Mouse (Mus musculus) kidney, postnatal 14 days (tissue): Measurements from ENCODE around the gene Rbm4b.

Source experiments
- DNase-seq: peaks from one replicate; pipeline ENCODE4 v3.0.0; 2022; ENCODE audit warnings: mixed read lengths

Gene Rbm4b

GRCm38 (mm10) chr19:4756193-4756911, at the start of gene Rbm4b:
TSS of gene Rbm4b (plus strand) at chr19:4756497.
- DNase-seq = peak; percentile 98

- no peak for DNase-seq
These were observed 47.5 kb upstream of the Rbm4b start for GRCm38 (mm10) chr19:4708765-4709164.

DNA sequence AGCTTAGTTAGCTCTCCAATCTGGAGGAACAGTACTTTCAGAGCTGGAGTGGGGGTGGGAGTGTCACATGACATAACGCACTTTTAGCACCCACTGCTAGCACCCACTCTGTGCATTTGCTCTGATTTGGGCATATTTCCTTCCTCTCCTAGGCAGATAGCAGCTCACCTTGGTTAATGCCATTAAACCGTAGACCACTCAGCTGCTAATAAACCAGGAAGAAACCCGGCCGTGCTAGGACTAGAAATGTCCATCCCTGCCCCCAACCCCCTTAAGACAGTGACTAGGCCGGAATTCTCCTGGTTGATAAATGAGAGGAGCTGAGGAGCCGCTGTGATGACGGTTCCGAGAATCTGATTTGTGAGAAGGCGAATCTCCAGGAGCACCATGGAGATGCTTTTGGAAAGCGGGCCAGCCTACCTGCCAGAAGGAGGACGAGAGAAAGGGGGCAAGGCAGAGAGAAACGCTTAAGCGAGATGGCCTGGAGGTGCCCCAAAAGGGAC, 45.1 kb upstream of the Rbm4b start, which contains the start of gene Sptbn2:
Gene Sptbn2, plus strand, starts transcription at position 70 of the 503 bp plus-strand sequence.
- DNase-seq = no peak

- no peak for DNase-seq
These were observed 44.6 kb upstream of the Rbm4b start for GRCm38 (mm10) chr19:4711601-4712155.

DNA sequence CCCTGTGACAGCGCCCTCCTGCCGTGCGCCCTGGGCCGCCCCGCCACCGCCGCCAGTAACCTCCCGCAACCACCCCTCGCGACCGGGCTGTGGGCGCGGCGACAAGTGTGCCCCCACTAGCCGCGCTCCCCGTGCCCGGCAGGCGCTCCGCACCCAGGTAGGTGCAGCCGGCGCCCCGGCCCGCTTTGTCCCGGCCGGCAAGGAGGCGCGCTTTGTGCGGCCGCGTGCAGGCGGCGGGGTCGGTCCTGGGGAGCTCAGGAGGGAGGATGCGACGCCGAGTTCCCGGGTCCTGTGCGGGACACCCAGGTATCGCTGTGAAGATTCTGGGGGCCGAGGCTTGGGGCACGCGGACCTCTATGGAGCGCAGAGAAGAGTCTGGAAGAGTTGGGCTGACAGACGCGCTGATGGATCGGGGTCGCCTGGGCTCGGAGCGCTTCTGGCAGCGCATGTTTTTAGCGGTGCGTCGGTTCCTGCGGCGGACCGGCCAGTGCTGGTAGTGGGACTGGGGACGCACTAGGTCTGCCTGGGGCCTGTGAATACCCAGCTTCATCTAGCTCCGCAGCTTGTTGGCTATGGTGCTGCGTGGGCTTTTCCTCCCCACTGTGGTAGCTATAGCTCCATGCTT, 44.0 kb upstream of the Rbm4b start:
- no peak for DNase-seq

DNA sequence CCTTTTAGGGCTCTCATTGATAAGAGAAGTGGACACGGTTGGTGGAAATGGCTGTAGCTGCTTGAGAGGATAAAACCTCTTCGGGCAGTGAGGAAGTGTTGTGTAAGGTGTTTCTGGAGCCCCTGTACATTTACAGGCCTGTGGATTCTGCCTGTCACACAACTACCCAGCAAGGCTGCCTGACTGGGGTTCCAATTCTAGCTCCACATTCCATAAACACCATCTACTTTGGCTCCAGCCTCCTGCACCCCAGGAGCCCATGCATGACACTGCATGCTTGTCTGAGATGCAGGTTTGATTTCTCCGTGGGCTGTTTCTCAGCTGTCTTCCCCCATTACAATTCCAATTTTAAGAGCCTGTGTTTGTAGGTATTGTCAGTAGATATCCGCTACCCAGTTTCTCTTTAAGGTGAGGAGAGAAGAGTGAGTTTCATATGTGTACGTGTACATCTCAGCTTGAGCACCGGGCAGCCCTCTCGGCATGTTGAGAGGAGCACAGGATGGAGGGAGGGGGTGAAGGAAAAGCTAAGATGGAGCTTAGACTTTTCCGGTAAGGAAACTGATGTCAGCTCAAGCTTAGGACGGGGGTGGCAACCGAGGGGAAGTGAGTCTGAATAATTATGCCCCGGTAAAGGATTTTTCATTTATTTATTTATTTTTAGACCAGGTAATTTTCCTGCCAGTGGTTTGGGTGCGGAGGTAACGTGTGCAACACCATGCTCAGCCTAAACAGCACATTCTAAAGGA, 43.3 kb upstream of the Rbm4b start:
- no peak for DNase-seq

DNA sequence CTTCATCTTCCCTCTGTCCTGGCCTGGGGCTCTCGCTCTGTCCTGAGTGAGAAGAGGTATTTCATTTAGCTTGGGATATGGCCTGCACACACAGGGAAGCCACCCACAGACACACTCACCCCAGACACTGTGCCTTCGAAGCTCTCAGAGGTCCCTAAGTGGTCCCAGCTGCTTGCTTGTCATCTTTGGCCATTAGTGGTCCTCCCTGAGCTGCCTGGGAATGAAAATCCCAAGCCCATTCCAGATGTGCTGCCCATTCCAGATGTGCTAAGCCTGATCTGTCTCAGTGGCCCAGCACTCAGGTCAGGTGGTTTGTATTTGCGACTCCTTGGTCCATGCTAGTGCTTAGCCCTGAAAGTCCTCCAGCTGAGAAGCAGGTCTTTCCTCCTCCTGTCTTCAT, 42.4 kb upstream of the Rbm4b start:
- no peak for DNase-seq

- DNase-seq = no peak
These were observed 39.5 kb upstream of the Rbm4b start for GRCm38 (mm10) chr19:4716756-4717155.

DNA sequence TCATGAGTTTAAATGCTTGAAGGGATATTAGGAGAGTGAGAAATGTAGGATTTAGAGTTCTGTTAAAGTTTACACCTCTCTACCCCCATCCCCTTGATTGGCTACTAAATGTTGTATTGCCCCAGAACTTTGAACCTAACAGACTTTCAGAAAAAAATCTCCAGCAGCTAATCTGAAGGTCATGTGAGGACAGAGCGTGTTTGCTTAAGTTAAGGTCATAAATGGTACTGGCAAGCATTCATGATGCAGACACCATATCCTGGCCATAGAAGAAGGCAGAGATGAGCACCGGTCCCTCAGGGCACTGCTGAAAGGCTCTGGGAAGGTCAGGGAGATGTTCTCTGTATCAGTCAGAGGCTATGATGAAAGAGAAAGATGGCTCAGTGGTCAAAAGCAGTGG, 39.0 kb upstream of the Rbm4b start:
- DNase-seq = no peak

GRCm38 (mm10) chr19:4718716-4719115, 37.6 kb upstream of the Rbm4b start:
- DNase-seq = no peak

DNA sequence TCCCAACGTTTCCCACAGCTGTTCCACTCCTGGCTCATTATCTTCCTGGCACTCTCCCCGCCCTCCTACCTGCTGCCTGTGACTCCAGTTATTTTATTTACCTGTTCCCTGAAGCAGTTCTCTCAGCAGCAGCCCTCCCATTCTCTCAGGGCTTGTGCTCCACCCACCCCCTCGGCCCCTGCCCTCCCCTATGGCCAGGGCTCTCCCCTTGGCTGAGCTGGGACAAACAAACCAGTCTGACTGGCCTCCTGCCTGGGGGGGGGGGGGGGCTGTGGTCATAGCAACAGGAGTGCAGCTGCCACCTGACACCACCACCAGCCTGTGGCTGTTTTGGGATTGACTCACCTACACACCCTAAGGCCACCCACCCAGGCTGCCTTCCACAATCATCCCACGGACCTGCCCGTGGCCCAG, 36.9 kb upstream of the Rbm4b start:
- peak; percentile 68 for DNase-seq

DNA sequence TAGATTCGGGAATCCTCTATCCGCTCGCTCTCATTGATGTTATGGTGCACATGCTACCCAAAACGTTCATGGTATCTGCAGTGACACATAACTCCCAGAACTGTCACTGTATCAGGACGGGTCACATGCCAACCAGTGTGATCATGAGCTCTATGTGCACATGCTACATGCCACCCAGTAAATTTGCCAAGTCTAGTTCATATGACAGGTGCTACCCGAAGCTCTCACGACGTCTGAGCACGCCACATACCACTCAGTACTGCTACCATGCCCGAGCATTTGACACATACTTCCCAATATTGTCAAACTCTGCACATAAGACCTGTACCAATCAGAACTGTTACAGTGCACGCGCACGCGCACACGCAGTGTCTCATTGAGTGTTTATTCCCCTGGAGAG, 36.2 kb upstream of the Rbm4b start:
- DNase-seq = no peak

GRCm38 (mm10) chr19:4720671-4721244, 35.5 kb upstream of the Rbm4b start:
- DNase-seq = peak; percentile 84

- DNase-seq = no peak
These were observed 27.1 kb upstream of the Rbm4b start for GRCm38 (mm10) chr19:4729186-4729585.

- no peak for DNase-seq
These were observed 23.2 kb upstream of the Rbm4b start for GRCm38 (mm10) chr19:4733052-4733451.

GRCm38 (mm10) chr19:4737866-4738265, 18.4 kb upstream of the Rbm4b start:
- no peak for DNase-seq

- no peak for DNase-seq
These were observed 17.2 kb upstream of the Rbm4b start for GRCm38 (mm10) chr19:4739053-4739452.

DNA sequence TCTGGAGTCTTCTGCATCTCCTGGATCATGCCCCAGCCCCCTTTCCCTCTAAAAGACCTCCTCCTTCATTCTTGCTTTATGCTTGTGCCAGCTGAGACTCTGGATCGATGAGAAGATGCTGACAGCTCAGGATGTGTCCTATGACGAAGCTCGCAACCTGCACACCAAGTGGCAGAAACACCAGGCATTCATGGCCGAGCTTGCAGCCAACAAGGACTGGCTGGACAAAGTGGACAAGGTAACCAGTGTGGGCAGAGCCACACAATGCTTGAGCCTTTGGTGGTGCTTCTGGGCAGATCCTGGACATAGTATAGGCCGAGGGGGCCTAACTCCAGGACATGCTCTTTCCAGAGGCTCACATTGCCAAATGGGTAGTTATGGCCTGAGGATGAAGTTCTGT, 16.5 kb upstream of the Rbm4b start:
- no peak for DNase-seq

DNA sequence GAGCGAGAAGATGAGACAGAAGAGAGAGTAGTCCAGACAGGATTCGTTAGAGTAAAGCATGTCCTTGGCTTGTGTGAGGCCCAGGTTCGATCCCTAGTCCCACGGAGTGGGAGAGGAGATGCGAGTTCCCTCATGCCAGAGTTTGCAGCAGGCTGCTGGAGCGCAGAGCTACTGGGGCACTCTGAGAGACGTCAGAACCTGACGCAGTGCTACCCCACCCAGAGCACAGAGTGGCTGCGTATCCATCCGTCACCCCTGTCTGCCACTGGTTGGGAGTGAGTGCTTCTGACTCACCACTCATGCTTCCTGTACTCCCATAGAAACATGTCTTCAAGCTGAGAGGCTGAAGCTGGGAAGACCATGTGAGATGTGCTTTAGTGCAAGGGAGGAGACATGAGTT, 14.8 kb upstream of the Rbm4b start:
- no peak for DNase-seq

GRCm38 (mm10) chr19:4742229-4742628, 14.1 kb upstream of the Rbm4b start:
- no peak for DNase-seq

DNA sequence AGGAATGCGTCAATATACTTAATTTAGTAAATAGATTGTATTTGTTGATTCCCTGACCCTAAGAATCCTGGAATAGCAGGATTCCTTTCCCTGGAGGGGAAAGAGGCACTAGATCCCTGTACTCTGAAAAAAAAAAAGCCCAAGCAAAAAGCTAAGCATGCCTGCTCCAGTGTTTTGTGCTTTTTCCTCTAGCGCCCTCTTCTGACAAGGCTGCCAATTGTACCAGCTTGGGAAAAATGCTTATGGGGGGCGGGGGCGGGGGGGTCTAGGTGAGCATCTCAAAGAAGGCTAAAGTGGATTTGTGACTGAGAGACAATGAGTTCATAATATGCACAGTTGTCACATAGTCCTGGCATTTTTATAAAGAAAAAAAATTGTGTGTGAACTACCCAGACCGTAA, 12.8 kb upstream of the Rbm4b start:
- DNase-seq = peak; percentile 43

- DNase-seq = no peak
These were observed 12.3 kb upstream of the Rbm4b start for GRCm38 (mm10) chr19:4744026-4744425.

DNA sequence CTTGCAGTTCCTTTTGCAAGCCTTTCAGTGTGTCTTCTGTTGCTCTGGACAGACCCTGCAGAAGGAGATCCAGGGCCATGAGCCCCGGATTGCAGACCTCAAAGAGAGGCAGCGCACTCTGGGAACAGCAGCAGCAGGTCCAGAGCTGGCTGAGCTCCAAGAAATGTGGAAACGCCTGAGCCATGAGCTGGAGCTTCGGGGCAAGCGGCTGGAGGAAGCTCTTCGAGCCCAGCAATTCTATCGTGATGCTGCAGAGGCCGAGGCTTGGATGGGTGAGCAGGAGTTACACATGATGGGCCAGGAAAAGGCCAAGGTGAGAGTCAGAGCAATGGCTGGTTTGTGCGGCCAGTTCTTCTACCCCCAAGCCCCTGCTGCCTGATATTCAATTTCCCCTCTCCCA, 11.2 kb upstream of the Rbm4b start:
- peak; percentile 38 for DNase-seq
